Mouse (Mus musculus) mesoderm, embryonic 11.5 days (tissue): Measurements from ENCODE around the gene March2.
"Not testable (repeated sequence)": the region's sequence is repeated elsewhere in the genome, so short reads cannot be mapped to it uniquely, and the experiment has no call there.

Experiments
- DNase-seq: peaks from one replicate; pipeline ENCODE4 v3.0.0-alpha.2; 2012; ENCODE audit warnings: low read depth, low spot score

Gene March2

DNA sequence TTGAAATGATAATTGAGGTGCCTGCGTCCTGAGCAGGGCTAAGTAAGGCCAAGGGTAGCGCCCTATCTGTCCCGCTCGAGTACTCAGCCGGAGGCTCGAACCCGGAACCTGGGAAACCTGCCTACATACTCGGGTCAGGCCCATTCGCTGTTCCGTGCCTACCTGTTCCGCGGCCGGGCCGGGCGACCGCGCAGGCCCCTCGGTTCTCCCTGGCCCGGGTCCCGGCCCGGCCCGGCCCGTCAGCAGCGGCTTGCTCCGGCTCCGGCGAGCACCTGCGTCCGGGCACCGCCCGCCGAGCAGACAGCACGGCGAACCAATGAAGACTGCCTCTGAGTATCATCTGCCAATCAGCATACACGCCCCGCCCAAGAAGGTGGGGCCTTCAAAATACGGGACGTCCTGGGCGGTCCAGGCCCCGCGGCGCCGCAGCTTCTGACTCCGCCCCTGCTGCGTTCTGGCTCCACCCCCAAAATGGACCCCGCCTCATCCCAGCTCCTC is at the start of gene March2:
Gene March2 (minus strand): TSS at position 287 of the 498 bp plus-strand sequence.
- peak; percentile 96 for DNase-seq

DNA sequence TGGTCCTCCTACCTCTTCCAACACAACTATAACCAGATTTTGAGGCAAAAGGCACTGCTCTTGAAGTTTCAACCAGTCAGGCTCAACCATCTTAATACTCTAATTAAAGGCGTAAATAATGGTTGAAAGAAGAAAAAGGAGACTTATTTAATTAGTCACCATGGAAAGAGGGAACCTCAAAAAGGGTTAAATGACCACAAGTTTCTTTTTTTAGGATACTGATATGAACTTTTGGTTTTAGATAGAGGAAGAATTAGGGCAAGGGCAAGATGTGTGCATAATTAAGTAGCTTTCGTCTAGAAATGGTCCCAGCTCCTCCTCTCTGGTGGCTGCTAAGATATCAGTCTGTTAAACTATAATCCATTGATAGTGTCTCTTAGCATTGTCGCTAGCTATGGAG is 47.9 kb upstream of the March2 start:
- DNase-seq = no peak

DNA sequence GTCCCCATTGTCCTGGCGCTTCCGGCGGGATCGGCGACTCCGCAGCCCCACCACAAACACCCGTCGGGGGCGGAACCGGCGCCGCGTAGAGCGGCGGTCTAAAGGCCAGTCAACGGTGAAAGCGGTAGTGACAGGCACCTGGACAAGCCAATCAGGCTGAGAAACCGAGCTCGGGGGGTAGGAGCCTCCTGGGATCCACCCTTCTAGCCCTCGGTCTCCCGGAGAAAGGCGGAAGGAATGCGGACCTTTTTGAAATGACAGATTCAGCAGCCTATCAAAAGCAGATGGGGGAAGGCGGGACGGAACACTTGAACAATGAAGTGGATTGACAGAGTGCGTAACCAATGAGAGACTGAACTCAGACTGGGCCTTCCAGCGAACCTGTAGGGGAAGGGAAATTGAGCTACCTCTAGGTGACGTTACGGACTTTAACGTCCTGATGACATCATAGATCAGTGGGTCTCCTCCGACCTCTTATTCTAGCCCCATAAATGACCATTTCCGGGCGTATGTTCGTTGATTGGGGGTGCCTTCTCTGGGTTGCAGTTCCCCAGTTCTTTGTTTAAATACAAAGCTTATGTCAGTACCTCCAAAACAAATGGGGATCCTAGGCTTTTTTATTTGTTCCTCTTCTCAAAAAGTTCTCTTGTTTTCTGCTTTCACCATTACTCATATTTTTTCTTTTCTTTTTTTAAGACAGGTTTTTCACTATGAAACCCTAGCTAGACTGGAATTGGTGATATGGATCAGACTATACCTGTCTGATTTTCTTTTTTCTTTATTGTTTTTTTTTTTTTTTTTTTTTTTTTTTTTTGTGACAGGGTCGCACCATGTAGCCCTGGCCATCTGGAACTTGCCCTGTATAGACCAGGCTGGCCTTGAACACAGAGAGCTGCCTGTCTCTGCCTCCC is 42.0 kb upstream of the March2 start, which contains the start of gene Rab11b:
Gene Rab11b (minus strand): TSS at position 276 of the 911 bp plus-strand sequence.
- DNase-seq = peak; percentile 100

DNA sequence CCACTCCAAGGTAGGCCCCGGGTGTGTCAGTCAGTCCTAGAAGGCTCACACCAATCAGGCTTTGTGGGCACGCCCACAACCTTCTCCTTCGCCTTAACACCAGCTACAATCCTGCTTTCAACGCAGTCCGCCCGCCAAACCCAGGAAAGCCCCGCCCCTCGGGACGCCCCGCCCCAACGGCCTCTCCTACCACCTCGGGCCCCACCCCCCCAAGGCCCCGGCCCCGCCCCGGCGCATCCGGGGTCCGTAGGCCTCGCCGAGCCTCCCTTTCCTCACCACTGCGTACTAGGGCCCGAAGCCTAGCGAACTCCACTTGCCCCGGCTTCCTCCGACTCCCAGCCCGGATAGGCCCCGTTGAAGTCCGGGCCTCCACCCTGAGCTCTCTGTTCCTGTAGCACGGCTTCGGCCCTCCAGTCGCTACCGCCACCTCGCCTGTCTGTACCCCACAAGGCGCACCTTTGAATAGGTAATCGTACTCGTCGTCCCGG is 41.3 kb upstream of the March2 start:
- peak; percentile 89 for DNase-seq

DNA sequence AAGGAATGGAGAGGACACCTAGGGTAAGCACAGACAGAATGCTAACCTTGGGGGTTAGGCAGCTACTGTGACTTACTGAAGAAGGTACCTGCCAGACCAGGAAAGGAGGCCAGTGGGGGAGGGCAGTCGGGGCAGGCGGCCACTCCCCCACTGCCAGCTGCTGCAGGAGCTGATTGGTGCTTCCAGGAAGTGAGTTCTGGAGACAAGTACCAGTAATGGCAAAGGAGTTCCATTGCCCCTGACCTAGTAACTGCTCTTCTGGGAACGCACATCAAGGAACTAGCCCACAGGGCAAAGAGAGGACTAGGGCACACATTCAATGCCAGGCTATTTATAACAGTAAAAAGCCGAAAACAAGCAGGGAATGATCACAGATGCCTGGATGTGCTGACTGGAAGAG is 38.8 kb upstream of the March2 start:
- DNase-seq = no peak

DNA sequence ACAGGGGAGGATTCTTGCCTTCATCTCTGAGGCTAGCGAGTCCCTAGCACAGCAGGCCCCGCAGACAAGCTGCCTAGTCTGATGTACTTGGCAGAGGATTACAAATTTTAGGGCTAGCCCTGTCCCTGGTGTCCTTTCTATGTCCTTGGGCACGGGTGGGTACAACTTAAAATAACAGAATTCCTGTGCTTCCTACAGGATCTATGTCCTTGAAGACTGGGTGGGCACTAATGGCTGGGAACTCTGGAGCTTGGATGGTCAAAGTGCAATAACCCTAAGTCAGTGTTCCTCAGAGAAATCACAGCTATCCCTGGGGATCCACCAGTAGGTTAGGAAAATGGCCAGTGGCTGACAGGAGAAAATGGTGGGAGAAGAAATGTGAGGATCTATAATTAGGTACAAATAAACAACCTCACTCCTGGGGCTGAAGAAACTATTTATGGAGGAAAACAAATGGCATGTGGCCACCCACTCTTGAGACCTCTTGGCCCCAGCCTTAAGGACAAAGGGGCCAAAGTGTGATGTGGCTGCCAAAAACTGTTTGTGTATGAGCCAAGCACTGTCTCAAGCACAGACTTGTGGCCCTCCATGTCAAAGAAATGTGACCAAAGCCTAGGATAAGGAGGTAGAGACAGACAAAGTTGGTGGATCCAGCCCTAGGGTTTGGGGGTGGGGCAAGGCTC is 37.8 kb upstream of the March2 start:
- no peak for DNase-seq

DNA sequence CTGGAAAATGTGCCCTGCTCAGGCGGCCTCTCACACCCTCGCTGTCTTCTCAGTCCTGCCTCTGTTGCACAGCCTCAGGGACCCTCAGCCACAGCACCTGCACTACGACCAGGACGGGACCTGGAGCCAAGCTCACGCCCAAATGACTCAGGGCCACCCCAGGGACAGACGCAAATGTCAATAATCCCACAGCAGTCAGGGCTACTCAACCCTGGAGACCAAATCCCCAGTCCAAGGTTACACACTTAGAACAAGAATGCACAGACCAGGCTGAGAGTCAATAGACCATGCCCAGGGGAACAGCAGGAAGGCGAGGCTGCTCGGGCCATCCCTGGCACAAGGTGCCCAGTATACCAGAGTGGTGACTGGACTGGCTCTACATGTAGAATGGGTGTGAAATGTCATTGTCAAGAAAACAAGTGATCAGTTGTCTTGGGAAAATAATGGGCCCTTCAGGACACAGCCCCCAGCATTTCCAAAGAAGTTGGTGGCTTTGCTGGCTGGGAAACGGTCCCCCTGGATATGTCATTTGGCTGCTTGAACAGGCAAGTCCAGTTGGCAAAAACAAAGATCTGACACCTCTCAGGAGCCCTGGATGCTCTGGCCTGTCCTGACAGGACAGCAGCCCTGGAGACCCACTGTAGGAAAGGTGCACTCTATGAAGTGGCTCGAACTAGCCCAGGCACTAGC is 37.1 kb upstream of the March2 start:
- no peak for DNase-seq

DNA sequence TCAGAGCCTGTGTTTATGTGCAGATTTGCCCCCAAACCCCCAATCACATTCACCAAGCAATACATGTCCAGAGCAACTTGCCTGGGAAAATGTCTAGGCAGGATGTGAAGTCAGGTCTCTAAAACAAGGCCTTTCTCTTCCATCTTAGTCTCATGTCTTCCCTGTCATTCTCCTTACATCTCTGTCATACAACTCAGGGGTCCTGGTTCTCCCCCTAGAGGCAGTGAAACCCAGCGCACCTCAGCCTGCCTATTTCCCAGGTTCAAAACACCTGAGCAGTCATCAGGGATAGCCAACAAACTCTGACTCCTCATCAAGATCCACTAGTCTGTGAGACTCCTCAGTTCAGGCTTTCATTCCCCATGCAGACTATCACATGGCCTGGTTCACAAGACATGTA is 36.2 kb upstream of the March2 start:
- DNase-seq = no peak

DNA sequence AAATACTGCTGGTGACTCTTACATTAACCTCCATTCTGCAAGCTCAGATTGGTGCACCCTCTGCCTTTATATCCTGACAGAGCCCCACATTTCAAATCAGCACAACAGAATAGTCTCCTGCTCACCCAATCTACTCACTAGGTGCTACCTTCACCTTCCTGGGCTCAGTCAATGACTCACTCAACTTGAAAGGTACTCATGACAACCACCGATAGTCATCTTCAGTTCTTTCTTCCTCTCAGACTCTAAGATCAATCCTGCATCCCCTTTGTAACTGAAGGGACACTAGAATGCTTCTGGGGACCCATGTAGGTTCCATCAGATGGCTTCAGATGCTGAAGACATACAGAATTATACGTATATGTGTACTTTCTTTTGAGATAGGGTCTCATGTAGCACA is 33.8 kb upstream of the March2 start:
- DNase-seq = no peak

DNA sequence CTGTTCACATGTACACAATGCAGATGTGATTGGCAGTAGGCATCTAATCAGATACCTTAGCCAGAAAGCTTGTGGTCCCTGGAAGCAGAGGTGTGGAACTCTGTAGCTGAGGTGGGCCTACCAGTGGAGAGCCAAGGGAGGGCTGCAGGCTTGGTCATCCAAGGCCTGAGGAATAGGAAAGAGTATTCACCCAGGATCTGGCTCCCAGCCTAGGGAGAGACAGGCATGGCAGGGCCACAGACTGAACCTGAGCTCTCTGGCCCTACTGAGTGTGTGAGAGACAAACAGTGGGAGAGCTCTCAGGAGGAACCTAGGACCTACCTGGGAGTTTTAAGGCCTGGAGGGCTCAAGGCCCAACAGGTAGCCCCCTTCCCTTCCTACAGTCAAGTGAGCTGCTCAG is 32.7 kb upstream of the March2 start:
- no peak for DNase-seq

DNA sequence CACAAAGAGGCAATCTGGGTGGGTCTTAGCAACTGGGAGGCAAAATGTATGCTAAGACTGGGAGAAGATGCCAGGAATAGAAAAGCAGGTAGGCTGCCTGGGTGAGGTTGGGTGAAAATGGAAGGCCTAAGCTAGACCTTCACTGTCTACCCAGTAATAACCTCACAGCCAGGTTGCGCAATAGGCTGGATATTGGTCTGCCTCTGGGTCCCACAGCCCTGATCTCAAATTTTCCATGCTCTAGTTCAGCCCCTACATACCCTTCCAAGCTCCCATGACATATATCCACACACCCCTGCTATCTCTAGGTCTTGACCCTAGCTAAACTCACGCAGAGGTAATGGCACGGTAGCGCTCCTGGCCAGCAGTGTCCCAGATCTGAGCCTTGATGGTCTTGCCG is 31.0 kb upstream of the March2 start:
- DNase-seq = no peak

DNA sequence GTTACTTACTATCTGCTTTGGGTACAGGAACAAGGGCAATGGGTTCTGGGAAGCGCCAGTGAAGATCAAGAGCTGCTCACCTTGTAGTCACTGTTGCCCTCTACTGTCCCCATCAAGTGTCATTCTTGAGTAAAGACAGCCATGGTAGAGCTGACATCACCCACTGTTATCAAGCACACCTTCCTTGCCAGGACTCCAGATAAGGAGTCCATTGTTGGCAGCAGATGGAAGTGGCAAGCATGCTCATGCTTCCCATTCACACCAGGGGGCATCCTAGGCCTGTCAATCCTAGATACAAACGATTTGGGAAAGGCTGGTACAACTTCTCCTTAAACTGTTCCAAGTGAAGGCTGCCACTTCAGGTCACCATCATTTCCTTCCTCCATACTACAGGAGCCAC is 27.5 kb upstream of the March2 start:
- DNase-seq = peak; percentile 17

DNA sequence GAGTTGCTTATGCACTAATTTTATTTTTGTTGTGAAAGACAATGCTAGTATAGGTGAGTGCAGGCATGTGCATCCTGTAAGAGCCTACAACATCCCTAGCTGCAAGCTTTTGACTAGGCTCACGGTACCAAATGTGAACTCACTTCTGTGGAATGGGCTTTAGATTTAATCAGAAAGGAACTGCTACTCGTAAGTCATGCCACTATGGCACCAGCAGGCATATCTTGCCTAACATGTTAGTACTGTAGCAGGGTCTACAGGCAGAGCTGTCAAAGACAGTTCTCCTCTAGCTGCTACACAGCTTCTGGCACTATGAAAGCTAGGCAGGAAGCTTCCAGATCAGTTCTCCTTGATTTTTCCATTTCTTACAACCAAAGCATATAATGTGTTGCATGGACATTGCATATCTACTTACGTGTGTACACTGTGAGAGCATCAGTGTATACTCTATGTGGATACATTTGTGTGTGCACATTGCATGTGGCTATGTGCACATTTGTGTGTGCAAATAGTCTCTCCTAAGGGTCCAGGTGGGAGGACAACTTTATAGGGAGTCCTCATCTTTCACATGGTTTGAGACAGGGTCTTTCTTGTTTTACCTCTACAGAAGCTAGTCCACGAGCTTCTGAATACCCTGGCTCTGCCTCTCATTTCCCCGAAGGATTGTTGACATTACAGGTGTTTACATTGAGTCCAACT is 26.4 kb upstream of the March2 start:
- no peak for DNase-seq

DNA sequence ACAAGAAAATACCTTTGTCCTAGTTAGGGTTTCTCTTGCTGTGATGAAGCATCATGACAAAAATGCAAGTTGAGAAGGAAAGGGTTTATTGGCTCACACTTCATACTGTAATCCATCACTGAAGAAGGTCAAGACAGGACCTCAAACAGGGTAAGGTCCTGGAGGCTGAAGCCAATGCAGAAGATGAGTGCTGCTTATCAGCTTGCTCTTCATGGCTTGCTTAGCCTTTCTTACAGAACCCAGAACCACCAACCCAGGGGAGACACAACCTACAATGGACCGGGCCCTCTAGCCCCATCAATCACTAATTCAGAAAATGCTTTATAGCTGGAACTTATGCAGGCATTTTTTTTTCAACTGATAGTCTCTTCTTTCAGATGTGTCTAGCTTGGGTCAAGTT is 23.9 kb upstream of the March2 start:
- DNase-seq = no peak

DNA sequence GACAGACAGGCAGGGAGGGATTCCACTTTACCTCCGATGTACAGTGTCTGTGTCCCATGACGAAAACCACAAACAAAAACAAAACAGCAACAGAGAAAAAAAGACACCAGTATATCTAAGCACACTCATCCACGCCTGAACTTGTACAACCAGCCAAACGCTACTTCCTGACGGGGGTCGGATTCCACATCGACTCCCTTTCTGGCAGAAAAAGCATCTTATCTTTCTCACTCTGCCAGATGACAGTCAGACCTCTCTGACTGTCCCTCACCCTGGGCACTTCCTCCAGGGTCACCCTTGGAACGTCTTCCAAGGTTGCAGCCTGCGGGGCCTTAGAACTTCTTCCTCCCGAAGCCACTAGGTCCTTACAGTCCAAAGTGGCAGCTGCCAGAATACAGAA is 15.1 kb upstream of the March2 start:
- not testable (repeated sequence) for DNase-seq

DNA sequence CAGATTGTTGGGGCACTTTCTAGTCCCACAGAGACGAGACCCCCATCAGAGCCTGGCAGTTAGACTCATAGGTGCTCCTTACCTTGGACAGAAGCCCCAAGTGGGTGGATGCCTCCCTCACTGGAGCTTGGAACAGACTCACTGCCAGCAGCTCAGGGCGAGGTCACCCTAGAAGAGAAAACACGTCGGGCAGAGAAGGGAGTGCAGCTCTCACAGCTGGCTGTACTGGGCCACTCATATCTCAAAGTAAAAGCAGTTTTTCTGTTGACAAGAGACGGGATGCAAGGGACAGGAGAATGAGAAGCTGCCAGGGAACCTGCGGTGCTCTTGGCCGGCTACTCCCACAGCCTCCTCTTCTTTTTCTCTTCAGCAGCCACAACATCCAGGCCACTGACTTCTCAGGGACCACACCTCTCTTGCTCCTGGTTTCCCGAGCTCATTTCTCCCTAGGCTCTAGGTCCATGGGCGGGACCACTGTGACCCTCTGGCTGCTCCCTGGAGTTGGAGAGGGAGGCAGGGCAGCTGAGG is 14.2 kb upstream of the March2 start:
- DNase-seq = not testable (repeated sequence)

DNA sequence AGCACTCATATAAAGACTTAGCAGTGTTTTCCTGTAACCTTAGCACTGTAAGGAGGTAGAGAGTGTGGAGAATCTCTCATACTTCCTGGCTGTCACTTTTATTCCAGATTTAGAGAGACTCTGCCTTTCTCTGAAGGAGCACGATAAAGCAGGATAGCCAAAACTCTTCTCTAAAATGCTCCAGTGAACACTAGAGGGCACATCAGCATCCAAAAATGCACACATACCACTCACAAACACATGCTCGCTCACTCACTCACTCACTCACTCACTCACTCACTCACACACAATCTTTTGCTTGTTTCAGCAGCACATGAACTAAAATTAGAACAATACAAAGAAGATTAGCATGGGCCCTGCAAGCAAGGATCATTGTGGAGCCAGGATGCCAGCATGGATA is 10.7 kb upstream of the March2 start:
- DNase-seq = no peak

DNA sequence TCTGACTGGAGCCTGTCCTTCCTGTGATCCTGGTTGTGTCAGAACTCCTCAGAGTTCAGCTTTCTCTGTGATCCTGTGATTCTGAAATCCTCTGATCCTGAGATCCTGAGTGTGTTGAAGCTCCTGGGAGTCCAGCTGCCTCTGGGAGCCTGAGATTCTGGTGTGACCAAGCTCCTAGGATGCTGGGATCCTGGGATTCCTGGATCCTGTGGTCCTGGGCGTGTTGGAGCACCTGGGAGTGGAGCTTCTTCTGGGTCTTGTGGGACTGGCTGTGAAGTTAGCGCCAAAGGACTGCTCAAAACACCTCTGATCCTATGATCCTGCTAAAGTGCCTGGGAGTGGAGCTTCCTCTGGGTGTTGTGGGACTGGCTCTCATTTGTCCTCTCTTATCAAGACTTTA is 9.9 kb upstream of the March2 start:
- DNase-seq = no peak

DNA sequence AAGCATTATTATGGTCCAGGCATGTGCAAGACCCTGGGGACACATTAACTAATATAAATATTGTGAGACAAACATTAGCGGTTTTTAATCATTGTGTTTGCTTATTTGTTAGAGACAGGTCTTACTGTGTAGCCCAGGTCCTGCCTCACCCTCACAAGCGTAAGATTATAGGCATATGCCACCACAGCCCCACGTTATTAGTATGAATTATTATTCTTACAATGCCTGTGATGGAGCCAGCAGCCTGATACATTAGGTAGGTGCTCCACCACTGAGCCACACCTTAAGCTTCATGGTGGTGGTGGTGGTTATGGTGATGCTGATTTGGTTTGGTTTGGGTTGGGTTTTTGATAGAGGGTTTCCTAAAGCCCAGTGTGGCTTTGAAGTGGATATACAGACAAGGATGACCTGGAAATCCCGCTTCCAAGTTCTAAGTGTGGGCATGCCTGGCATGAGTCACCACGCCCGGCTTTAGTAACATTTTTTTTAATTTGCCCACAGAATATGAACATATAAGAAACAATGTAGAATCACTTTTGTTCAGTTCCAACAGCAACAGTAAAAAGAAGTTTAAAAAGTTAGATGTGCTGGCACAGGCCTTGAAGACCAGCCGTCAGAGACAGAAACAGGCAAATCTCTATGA is 1.4 kb upstream of the March2 start:
- DNase-seq = no peak

DNA sequence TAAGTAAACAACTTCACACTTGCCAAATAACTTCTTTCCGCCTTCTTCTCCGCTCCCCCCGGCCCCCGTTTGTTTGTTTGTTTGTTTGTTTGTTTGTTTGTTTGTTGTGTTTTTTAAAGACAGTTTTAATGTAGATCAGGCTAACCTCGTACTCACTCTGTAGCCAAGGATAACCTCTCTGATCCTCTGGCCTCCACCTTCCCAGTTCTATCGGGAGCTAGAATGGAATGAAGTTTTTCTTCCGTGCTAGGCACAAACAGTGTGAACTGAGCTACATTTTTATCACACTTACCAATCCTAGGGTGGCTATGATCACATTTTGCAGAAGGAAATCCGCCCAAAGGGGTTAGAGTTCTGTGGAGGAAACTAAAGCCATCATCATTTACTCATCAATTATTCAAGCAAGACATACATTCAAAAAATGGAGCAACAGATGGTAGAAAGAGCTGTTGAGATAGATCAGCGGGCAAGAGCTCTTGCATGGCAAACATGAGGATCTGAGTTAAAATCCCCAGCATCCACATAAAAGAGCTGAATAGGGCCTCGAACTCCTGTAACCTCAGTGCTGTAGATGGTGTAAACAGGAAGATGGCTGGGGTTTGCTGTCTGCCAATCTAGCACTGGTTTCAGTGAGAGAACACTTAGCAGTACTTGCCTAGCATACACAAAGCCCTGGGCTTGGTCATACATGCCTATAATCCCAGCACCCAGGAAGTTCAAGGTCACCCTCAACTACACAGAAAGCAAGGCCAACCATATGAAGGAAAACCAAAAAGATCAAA is 665 bp upstream of the March2 start:
- DNase-seq = no peak
